Mouse (Mus musculus): Measurements from ENCODE around the gene B230217C12Rik.

DNA sequence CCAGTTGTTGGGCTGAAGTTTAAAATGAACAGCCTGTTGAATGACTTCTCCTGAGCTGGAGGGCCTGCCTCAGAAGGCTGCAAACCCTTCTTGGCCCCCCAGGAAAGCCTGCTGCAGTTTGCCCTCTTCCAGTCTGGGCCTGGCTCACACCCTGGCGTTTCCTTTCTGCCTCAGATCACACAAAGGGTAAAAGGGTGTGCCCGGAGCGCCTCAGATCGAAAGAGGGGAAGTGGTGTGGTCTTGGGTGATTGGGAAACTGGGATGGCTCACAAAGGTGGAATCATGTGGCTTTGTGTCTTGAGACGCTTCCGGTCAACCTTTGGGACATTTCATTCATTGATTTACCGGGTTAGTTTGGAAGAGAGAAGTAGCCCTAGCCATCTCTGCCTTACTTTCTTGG, 14.2 kb upstream of the B230217C12Rik start:
- TF ChIP-seq CTCF (IDR thresholded peaks at IDR 0.05; ENCODE audit: low read depth) (no peak), EP300 (IDR thresholded peaks at IDR 0.05; ENCODE audit: low read depth) (no peak)

Data from liver, postnatal 0 days (tissue).